8 mouse cellular contexts compared by ENCODE assay signal in genomic region chr16:38376841-38377249, GRCm38 (mm10). TPM values are rescaled to one million over a fixed set of nuclear protein-coding genes. Genes with fewer than 3 reads are reported as not detected.
DNase-seq lines count a peak whose midpoint lies in the region; ATAC-seq and TF ChIP-seq lines count a peak whose summit lies in the region.

No protein-coding gene starts in this region.

- TF ChIP-seq CTCF in heart, adult 2 months (IDR thresholded peaks at IDR 0.05), result no peak
- no peak for TF ChIP-seq CTCF in liver, postnatal 0 days (IDR thresholded peaks at IDR 0.05; ENCODE audit: low read depth)

- peak overlapping the region; percentile 50 for H3K27ac ChIP-seq in heart, adult 2 months
- H3K27ac ChIP-seq in hindbrain, embryonic 13.5 days, result peak overlapping the region; percentile 80
- H3K27ac ChIP-seq in liver, postnatal 0 days (ENCODE audit: low read depth), result peak overlapping the region; percentile 60; the same call in 1 of the 2 replicates
- H3K27ac ChIP-seq in stomach, embryonic 15.5 days, result peak overlapping the region; percentile 61; the same call in 1 of the 2 replicates

- no peaks in the 10 kb centered on the region for H3K27me3 ChIP-seq in heart, adult 2 months (ENCODE audit: control insufficient read depth, insufficient read depth, low read length)
- H3K27me3 ChIP-seq in hindbrain, embryonic 13.5 days, result no peaks in the 10 kb centered on the region
- no peaks in the 10 kb centered on the region for H3K27me3 ChIP-seq in liver, postnatal 0 days (ENCODE audit: insufficient read depth, low read length)
- H3K27me3 ChIP-seq in stomach, embryonic 15.5 days (replicated peaks), result no peaks in the 10 kb centered on the region

- TF ChIP-seq POLR2A in heart, adult 2 months (IDR thresholded peaks at IDR 0.05; ENCODE audit: insufficient read depth, low read depth, low read length), result no peak

- intact Hi-C loops in heart, adult 2 months (cut with DNase I), result no loop called here

- ATAC-seq in common myeloid progenitor, adult 5-6 weeks (replicated peaks; ENCODE audit: low read depth, poor library complexity, severe bottlenecking), result peak; percentile 48
- ATAC-seq in hindbrain, embryonic 13.5 days (ENCODE audit: low FRiP score), result peak; percentile 63
- ATAC-seq in liver, postnatal 0 days, result no peak
- ATAC-seq in stomach, embryonic 15.5 days (ENCODE audit: insufficient read depth, low FRiP score, low read depth), result no peak

- H3K4me3 ChIP-seq in heart, adult 2 months, result peak overlapping the region; percentile 46
- H3K4me3 ChIP-seq in hindbrain, embryonic 13.5 days, result peak overlapping the region; percentile 11; the same call in 1 of the 2 replicates
- peak overlapping the region; percentile 56 for H3K4me3 ChIP-seq in liver, postnatal 0 days (ENCODE audit: low read depth, low read length)
- H3K4me3 ChIP-seq in stomach, embryonic 15.5 days (replicated peaks), result peak overlapping the region; percentile 36

- peaks cover 8% of the 10 kb centered on the region for H3K4me1 ChIP-seq in heart, adult 2 months (ENCODE audit: control insufficient read depth, insufficient read depth, low read length)
- H3K4me1 ChIP-seq in hindbrain, embryonic 13.5 days (replicated peaks), result peaks cover 11% of the 10 kb centered on the region; the same call in 1 of the 2 replicates
- H3K4me1 ChIP-seq in liver, postnatal 0 days (ENCODE audit: insufficient read depth), result peaks cover 29% of the 10 kb centered on the region
- H3K4me1 ChIP-seq in stomach, embryonic 15.5 days, result peaks cover 5% of the 10 kb centered on the region; the same call in 1 of the 2 replicates

- H3K4me2 ChIP-seq in hindbrain, embryonic 13.5 days, result peak overlapping the region; percentile 48
- peak overlapping the region; percentile 76 for H3K4me2 ChIP-seq in liver, postnatal 0 days (ENCODE audit: low read depth, low read length)
- peak overlapping the region; percentile 54 for H3K4me2 ChIP-seq in stomach, embryonic 15.5 days

- no peaks in the 10 kb centered on the region for H3K79me2 ChIP-seq in heart, adult 2 months (replicated peaks; ENCODE audit: control insufficient read depth, insufficient read depth, low read length)

- H3K36me3 ChIP-seq in heart, adult 2 months (ENCODE audit: control insufficient read depth, insufficient read depth, low read length), result no peaks in the 10 kb centered on the region; the same call in 1 of the 2 replicates
- no peaks in the 10 kb centered on the region for H3K36me3 ChIP-seq in hindbrain, embryonic 13.5 days
- peaks cover 5% of the 10 kb centered on the region; the same call in 1 of the 2 replicates for H3K36me3 ChIP-seq in liver, postnatal 0 days (replicated peaks; ENCODE audit: insufficient read depth, low read length)
- H3K36me3 ChIP-seq in stomach, embryonic 15.5 days, result no peaks in the 10 kb centered on the region

- DNase-seq in heart, adult 2 months, result no peak
- DNase-seq in heart, adult 18-20 months, result no peak
- no peak for DNase-seq in liver, postnatal 0 days
- DNase-seq in spleen, adult 12 weeks (ENCODE audit: low spot score), result no peak
- DNase-seq in adrenal gland, postnatal 4 days (ENCODE audit: low spot score in 2 of 2), result no peak

- H3K9ac ChIP-seq in heart, adult 2 months (ENCODE audit: low read depth, low read length), result peak overlapping the region; percentile 18
- H3K9ac ChIP-seq in hindbrain, embryonic 13.5 days, result no peak overlapping the region
- peak overlapping the region; percentile 57 for H3K9ac ChIP-seq in liver, postnatal 0 days (replicated peaks)
- no peak overlapping the region; the same call in 1 of the 2 replicates for H3K9ac ChIP-seq in stomach, embryonic 15.5 days

- TF ChIP-seq EP300 in heart, adult 2 months (IDR thresholded peaks at IDR 0.05; ENCODE audit: insufficient read depth, low read depth, low read length), result no peak
- no peak for TF ChIP-seq EP300 in liver, postnatal 0 days (IDR thresholded peaks at IDR 0.05; ENCODE audit: low read depth)

- no peaks in the 10 kb centered on the region for H3K9me3 ChIP-seq in hindbrain, embryonic 13.5 days
- H3K9me3 ChIP-seq in liver, postnatal 0 days (ENCODE audit: low read length), result no peaks in the 10 kb centered on the region
- no peaks in the 10 kb centered on the region for H3K9me3 ChIP-seq in stomach, embryonic 15.5 days

- 27% methylated on average over 8 of the region's 8 CpGs for WGBS in heart, adult 2 months
- WGBS in hindbrain, embryonic 13.5 days, result 57% methylated on average over 8 of the region's 8 CpGs
- WGBS in liver, postnatal 0 days (ENCODE audit: insufficient replicate concordance), result 37% methylated on average over 8 of the region's 8 CpGs
- WGBS in stomach, embryonic 15.5 days, result 50% methylated on average over 8 of the region's 8 CpGs

RNA-seq across cellular contexts. Expression of gene Popdc2, which starts 14.8 kb away (rescaled TPM):
- total RNA-seq in heart, adult 2 months (2021), result 100 to 1,000 TPM; 462 to 476 TPM
- 695 and 745 TPM in 2 replicates for polyA plus RNA-seq in heart, adult 2 months (2012; rRNA removed)
- total RNA-seq in heart, adult 18-20 months (2021), result 100 to 1,000 TPM; 515 to 590 TPM
- total RNA-seq in common myeloid progenitor, adult 5-6 weeks (2017), result 0.09 TPM in 1 of 2 replicates, not detected in the other
- polyA plus RNA-seq in hindbrain, embryonic 13.5 days (2015; fragmentation: Nextera tagmentation; extraction: Ambion mirVana), result 0.49 and 0.61 TPM in 2 replicates
- 10.8 and 12.6 TPM in 2 replicates for polyA plus RNA-seq in liver, postnatal 0 days (2015; fragmentation: Nextera tagmentation; extraction: Ambion mirVana)
- polyA plus RNA-seq in stomach, embryonic 15.5 days (2015; fragmentation: Nextera tagmentation; extraction: Ambion mirVana), result 9.9 and 13.7 TPM in 2 replicates
- total RNA-seq in adrenal gland, postnatal 4 days (2021), result 1 to 10 TPM; 2.1 to 2.8 TPM

RNA-seq across cellular contexts. Expression of gene Gm21987, which starts 30.0 kb away (rescaled TPM):
- not detected for total RNA-seq in heart, adult 2 months (2021)
- polyA plus RNA-seq in heart, adult 2 months (2012; rRNA removed), result not detected in 2 replicates
- 1 to 10 TPM in 1 of 2 experiments, not detected in 1; 1.4 TPM for total RNA-seq in heart, adult 18-20 months (2021)
- total RNA-seq in common myeloid progenitor, adult 5-6 weeks (2017), result not detected in 2 replicates
- polyA plus RNA-seq in hindbrain, embryonic 13.5 days (2015; fragmentation: Nextera tagmentation; extraction: Ambion mirVana), result not detected in 2 replicates
- polyA plus RNA-seq in liver, postnatal 0 days (2015; fragmentation: Nextera tagmentation; extraction: Ambion mirVana), result not detected in 2 replicates
- not detected in 2 replicates for polyA plus RNA-seq in stomach, embryonic 15.5 days (2015; fragmentation: Nextera tagmentation; extraction: Ambion mirVana)
- not detected for total RNA-seq in adrenal gland, postnatal 4 days (2021)

RNA-seq across cellular contexts. Expression of gene Cox17, which starts 30.1 kb away (rescaled TPM):
- 100 to 1,000 TPM; 295 to 358 TPM for total RNA-seq in heart, adult 2 months (2021)
- 190 and 221 TPM in 2 replicates for polyA plus RNA-seq in heart, adult 2 months (2012; rRNA removed)
- 100 to 1,000 TPM; 345 to 380 TPM for total RNA-seq in heart, adult 18-20 months (2021)
- total RNA-seq in common myeloid progenitor, adult 5-6 weeks (2017), result 270 and 347 TPM in 2 replicates
- 98.7 and 106 TPM in 2 replicates for polyA plus RNA-seq in hindbrain, embryonic 13.5 days (2015; fragmentation: Nextera tagmentation; extraction: Ambion mirVana)
- polyA plus RNA-seq in liver, postnatal 0 days (2015; fragmentation: Nextera tagmentation; extraction: Ambion mirVana), result 274 and 276 TPM in 2 replicates
- polyA plus RNA-seq in stomach, embryonic 15.5 days (2015; fragmentation: Nextera tagmentation; extraction: Ambion mirVana), result 181 and 190 TPM in 2 replicates
- 100 to 1,000 TPM; 171 to 172 TPM for total RNA-seq in adrenal gland, postnatal 4 days (2021)

RNA-seq across cellular contexts. Expression of gene Maats1, which starts 34.9 kb away (rescaled TPM):
- not detected for total RNA-seq in heart, adult 2 months (2021)
- 0.20 TPM in 1 of 2 replicates, not detected in the other for polyA plus RNA-seq in heart, adult 2 months (2012; rRNA removed)
- total RNA-seq in heart, adult 18-20 months (2021), result under 1 TPM in 1 of 2 experiments, not detected in 1; 0.13 TPM
- total RNA-seq in common myeloid progenitor, adult 5-6 weeks (2017), result not detected in 2 replicates
- polyA plus RNA-seq in hindbrain, embryonic 13.5 days (2015; fragmentation: Nextera tagmentation; extraction: Ambion mirVana), result 0.74 and 1.8 TPM in 2 replicates
- polyA plus RNA-seq in liver, postnatal 0 days (2015; fragmentation: Nextera tagmentation; extraction: Ambion mirVana), result 0.04 TPM in 1 of 2 replicates, not detected in the other
- 0.09 and 0.14 TPM in 2 replicates for polyA plus RNA-seq in stomach, embryonic 15.5 days (2015; fragmentation: Nextera tagmentation; extraction: Ambion mirVana)
- total RNA-seq in adrenal gland, postnatal 4 days (2021), result 1 to 10 TPM in 1 of 2 experiments, under 1 TPM in 1; 0.56 to 1.1 TPM

RNA-seq across cellular contexts. Expression of gene Pla1a, which starts 56.1 kb away (rescaled TPM):
- 1 to 10 TPM; 6.8 to 8.8 TPM for total RNA-seq in heart, adult 2 months (2021)
- 9.6 and 13.6 TPM in 2 replicates for polyA plus RNA-seq in heart, adult 2 months (2012; rRNA removed)
- total RNA-seq in heart, adult 18-20 months (2021), result 1 to 10 TPM; 6.2 to 8.7 TPM
- not detected in 2 replicates for total RNA-seq in common myeloid progenitor, adult 5-6 weeks (2017)
- 0.30 and 0.31 TPM in 2 replicates for polyA plus RNA-seq in hindbrain, embryonic 13.5 days (2015; fragmentation: Nextera tagmentation; extraction: Ambion mirVana)
- 49.8 and 55.8 TPM in 2 replicates for polyA plus RNA-seq in liver, postnatal 0 days (2015; fragmentation: Nextera tagmentation; extraction: Ambion mirVana)
- polyA plus RNA-seq in stomach, embryonic 15.5 days (2015; fragmentation: Nextera tagmentation; extraction: Ambion mirVana), result 3.2 and 5.8 TPM in 2 replicates
- total RNA-seq in adrenal gland, postnatal 4 days (2021), result 10 to 100 TPM; 27.9 to 28.6 TPM

Comparison
In these comparisons a context has a peak if more than half of its experiments do, and no peak if none do; other contexts are left out.
1. H3K9ac ChIP-seq: peak in heart, adult 2 months (single experiment) and liver, postnatal 0 days (single experiment); none in hindbrain, embryonic 13.5 days (single experiment) and stomach, embryonic 15.5 days (single experiment).
2. ATAC-seq: peak in common myeloid progenitor, adult 5-6 weeks (single experiment) and hindbrain, embryonic 13.5 days (single experiment); none in liver, postnatal 0 days (single experiment) and stomach, embryonic 15.5 days (single experiment).
3. RNA of gene Popdc2, which starts 14.8 kb away (total RNA-seq): 515 to 590 TPM in heart, adult 18-20 months and 462 to 476 TPM in heart, adult 2 months; 2.1 to 2.8 TPM in adrenal gland, postnatal 4 days and 0.09 TPM in common myeloid progenitor, adult 5-6 weeks; every median in the first group is over 100 times any median in the second.
4. Peak in every context shown above with its lines, with median percentiles within 50 percentile points of each other: H3K27ac ChIP-seq, H3K4me3 ChIP-seq and H3K4me2 ChIP-seq.